Mouse (Mus musculus) urinary bladder, postnatal 10 days (tissue): ENCODE measurements at regions not wholly inside any gene's neighbourhood (a gene's known extent, or its start where the extent isn't known, plus 50 kb on each side); places are given as distances from the start of the nearest gene placed in this dataset.
A peak's percentile ranks its signal among the peaks of the same experiment; 100 is the strongest.

Experiments used
- DNase-seq: peaks from one replicate; pipeline ENCODE4 v3.0.0; 2022; ENCODE audit warnings: low spot score

- no peak for DNase-seq
Observed at GRCm38 (mm10) chr1:159034952-159035351, 54.7 kb upstream of the Pappa2 start.

DNA sequence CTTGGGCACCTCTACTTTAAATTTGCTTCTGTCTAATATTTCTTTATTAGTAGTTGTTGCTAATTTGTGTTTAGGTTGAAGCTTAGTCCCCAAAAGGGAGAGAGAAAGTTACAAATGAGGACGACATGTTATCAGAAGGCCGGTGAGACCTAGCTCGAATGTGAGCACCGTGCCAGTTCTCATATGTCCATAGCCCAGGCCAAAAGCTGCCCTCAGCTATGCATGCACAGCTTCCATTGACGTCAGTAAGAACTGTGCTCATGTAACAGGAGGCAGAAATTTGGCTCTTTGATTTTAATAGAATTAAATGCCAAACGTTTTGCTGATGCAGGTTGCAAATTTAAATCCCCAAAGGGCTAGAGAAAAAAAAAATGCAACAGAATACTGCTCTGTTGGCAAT is 56.1 kb upstream of the Pappa2 start:
- no peak for DNase-seq

GRCm38 (mm10) chr1:159045870-159046385 is 65.6 kb upstream of the Pappa2 start:
- no peak for DNase-seq

DNA sequence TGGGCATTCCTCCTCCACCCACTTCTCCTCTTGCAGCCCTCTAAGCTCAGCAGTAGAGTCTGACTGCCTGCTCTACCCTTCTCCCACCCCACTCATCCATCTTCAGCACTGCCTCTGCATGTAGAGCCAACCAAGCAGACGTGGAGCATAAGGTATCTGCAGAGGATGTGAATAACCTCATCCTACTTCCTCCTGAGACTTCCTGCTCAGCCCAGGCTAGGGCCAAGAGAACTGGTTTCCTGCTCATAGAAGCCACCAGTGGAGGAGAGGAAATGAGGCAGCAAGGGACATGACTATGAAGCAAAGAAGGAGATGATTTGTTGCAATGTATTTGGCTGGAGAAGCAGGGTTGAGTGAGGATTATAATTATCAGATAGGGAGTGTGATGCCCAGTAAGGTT is 84.7 kb upstream of the Pappa2 start:
- DNase-seq, result no peak

- DNase-seq, result no peak
Observed at GRCm38 (mm10) chr1:159099205-159099604, 118.9 kb upstream of the Pappa2 start.

DNA sequence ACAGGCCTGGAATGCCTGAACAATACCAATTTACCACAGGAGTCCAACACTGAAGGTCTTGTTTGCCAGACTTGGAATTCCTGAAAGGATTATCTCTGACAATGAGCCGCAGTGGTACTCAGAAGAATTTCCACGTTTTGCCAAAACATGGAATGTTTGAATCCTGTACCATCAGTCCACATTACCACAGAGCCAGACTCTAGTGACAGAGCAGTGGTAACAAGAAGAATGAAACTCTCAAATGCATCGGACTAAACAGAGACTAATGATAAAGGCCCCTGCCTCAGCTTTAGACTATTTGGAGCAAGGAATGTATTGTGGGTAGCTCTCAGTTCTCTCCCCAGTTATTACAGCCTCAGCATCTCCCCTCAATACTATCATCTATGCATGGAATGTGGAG is 109.9 kb upstream of the Cop1 start:
- DNase-seq, result no peak

DNA sequence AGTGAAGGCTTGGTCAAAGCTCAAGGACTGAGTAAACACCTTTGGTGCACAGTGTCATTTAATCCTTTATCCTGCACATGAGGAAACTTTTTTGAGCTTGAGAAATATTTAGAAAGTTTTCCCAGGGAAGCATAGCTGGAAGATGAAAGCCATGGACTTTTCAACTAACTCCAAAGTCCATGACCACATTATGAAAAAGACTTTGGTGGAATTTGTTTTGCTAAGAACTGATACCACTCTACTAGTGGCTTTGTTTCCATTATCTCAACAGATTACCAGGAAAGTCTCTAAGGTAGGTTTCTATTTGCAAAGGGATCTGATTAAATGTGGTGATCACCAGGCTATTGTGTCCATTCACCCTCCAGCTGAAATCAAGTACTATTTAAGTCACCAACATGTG is 107.2 kb upstream of the Cop1 start:
- DNase-seq, result no peak

GRCm38 (mm10) chr1:159135301-159135700 is 96.8 kb upstream of the Cop1 start:
- peak; percentile 18 for DNase-seq

DNA sequence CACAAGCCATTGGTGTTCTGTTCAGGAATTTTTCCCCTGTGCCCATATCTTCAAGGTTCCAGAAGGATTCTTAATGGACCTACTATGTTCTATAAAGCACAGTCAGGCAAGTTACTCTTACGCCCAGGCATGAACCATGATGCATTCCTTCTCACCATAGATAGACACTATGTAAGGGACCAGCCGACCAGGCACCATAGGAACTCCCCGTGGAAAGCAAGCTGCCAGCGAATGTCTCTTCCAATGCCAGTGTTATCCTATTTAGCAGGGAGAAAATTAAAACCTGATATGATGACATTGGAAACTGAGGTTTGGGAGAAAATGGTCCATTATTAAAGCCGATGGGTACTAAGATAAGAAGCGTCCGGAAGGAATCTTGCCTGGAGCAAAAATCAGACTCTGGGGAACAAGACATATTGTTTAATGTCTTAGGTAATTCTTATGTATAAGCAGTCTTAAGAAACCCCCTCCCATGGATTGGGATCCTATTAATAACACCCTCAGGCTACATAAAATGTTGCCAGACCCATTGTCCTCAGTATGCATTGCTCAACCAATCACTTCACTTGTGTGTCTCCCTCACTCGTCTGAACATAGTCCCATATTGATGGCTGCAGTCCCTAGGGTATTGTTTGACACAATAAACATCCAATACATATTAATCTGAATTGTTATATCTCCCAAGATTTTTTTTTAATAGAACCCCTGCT is 84.2 kb upstream of the Cop1 start:
- no peak for DNase-seq

DNA sequence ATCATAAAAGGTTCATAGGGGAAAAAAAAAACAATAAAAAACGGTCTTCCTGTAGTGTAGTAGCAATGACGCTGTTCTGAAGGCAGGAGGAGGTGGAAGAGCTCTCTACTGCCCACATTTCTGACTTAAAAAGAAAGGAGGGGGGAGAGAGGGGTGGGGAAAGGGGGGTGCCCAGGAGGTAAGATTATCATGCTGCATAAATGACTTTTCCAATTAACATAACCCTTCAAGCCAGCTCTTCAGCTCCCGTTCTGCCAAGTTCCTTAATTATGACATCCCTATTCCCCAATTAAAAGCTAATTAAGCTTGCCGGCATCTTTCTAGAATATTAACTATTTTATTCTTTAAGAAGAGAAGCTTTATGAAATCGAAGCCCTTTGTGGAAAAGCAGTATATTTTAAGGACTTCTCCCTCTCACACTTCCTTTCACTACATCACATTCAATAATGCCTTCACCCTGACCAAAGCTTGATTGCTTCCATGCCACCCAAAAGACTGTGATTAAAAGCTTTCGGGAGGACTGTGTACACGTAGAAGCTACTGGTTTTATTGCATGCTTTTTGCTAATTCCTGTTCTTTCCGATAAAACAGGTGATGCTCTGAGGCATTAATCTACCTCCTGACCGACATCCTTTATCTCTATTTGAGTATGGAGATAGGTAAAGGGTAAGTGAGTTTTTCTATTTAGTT is 83.5 kb upstream of the Cop1 start:
- DNase-seq, result no peak

GRCm38 (mm10) chr1:159149207-159149606 is 82.9 kb upstream of the Cop1 start:
- no peak for DNase-seq

DNA sequence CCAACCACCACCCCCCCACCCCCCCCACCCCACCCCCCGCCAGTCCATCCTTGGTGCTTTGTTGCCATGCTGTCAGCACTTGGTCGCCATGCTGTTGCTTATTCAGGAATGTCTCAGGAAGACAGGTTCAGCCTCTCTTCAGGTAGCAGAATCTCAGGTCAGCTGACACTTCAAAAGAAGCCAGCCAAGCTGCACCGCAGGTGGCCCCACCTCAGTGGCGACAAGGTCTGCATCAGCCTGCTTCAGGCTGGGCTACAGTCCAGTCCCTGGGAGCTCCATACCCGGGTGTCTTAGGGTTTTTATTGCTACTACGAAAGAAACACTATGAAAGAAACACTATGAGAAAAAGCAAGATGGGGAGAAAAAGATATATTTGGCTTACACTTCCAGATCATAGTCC is 82.4 kb upstream of the Cop1 start:
- DNase-seq, result no peak

GRCm38 (mm10) chr1:159150351-159150750 is 81.8 kb upstream of the Cop1 start:
- DNase-seq, result no peak

DNA sequence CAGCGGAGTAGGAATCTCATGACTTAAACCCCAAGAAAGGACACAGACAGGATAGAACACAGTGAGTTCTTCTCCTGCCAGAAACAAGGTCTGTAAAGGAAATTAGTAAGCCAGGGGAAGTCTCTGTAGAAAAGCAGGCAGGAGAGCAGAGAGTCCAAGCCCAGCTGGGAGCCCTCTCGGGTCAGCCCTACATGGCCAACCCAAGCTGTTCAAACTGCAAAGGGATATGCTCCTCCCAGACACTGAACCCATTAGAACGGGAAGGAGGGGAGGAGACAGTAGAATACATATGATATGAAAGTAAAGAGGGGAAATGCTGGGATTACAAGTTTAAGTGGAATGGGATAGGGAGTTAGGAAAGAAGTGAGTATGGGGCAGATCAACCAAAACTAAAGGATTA is 75.7 kb upstream of the Cop1 start:
- DNase-seq, result no peak

GRCm38 (mm10) chr1:159160035-159160960 is 71.8 kb upstream of the Cop1 start:
- no peak for DNase-seq

- DNase-seq, result no peak
Observed at GRCm38 (mm10) chr1:159163113-159163885, 68.8 kb upstream of the Cop1 start.

DNA sequence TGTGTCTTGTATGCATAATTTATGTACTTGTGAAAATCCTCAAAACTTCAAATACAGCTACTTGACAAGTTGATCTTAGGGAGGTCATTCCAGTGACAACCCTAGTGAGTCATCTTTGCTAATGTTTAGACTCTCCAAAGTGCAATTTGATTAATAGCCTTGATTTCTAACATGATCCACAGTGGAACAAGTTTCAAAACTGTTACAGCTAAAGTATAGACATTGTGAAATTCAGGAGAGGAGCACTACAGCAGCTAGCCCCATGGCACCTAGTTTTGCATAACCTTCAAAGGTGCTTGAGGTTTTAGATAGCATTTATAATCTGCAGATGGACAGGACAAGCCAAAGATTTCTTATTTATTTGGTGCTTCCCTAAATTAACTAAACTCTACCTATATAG is 50.1 kb upstream of the Cop1 start:
- DNase-seq, result no peak
